Mouse (Mus musculus) liver, embryonic 14.5 days (tissue): ENCODE measurements at regions not wholly inside any gene's neighbourhood (a gene's known extent, or its start where the extent isn't known, plus 50 kb on each side); places are given as distances from the start of the nearest gene placed in this dataset.

ENCODE experiments used
- ATAC-seq: fragments of 200-750 bp; cut with Nextera tagmentation; 2 replicates; pipeline ENCODE4 v1.8.0; 2017; ENCODE audit warnings: moderate number of reproducible peaks, mild to moderate bottlenecking, moderate library complexity; ENCODE audit not compliant: insufficient read depth
- DNase-seq, 3 experiments: peaks; one replicate each; pipeline ENCODE4 v3.0.0-alpha.2; 2012 to 2013; ENCODE audit warnings: low read depth in 3 of 3, low spot score in 3 of 3
- H3K27ac ChIP-seq: fragments of 300-500 bp; sonication (generic); 2 replicates; pipeline ENCODE4 v1.5.1; 2014; ENCODE audit warnings: moderate library complexity, mild to moderate bottlenecking, control low read depth, inconsistent platforms
- H3K27me3 ChIP-seq: fragments of 300-500 bp; sonication (generic); 2 replicates; pipeline ENCODE4 v1.6.1; 2014; ENCODE audit warnings: mild to moderate bottlenecking, low read length, moderate library complexity; ENCODE audit not compliant: control insufficient read depth, insufficient read depth
- H3K36me3 ChIP-seq: fragments of 300-500 bp; sonication (generic); replicated peaks from 2 replicates; pipeline ENCODE4 v1.6.1; 2014; ENCODE audit warnings: low read depth; ENCODE audit not compliant: control insufficient read depth, insufficient read depth
- H3K4me1 ChIP-seq, 2 experiments: fragments of 200-500 bp in 1 of 2; fragments of 300-500 bp in 1 of 2; sonication (generic) in 1 of 2; replicated peaks; 2 replicates each; pipeline ENCODE4 v1.6.1; 2012 to 2014; ENCODE audit warnings: antibody characterized with exemption in 1 of 2, inconsistent platforms in 1 of 2, low read length in 1 of 2; ENCODE audit not compliant: control insufficient read depth in 2 of 2, insufficient read depth in 2 of 2
- H3K4me2 ChIP-seq: fragments of 300-500 bp; sonication (generic); 2 replicates; pipeline ENCODE4 v1.6.1; 2014; ENCODE audit warnings: low read depth, mild to moderate bottlenecking, control low read depth, moderate library complexity
- H3K4me3 ChIP-seq, 2 experiments: fragments of 200-500 bp in 1 of 2; fragments of 300-500 bp in 1 of 2; sonication (generic) in 1 of 2; 2 replicates each; pipeline ENCODE4 v1.5.1; 2012 to 2014; ENCODE audit warnings: low read depth in 2 of 2, low read length in 2 of 2, mild to moderate bottlenecking in 2 of 2, control low read depth in 1 of 2, inconsistent platforms in 1 of 2, moderate library complexity in 1 of 2; ENCODE audit not compliant: insufficient read depth in 1 of 2
- H3K9ac ChIP-seq: fragments of 300-500 bp; sonication (generic); replicated peaks from 2 replicates; pipeline ENCODE4 v1.6.1; 2014; ENCODE audit warnings: mild to moderate bottlenecking, control low read depth, moderate library complexity
- H3K9me3 ChIP-seq: fragments of 300-500 bp; sonication (generic); 2 replicates; pipeline ENCODE4 v1.6.1; 2016; ENCODE audit warnings: low read length, mixed read lengths; ENCODE audit not compliant: control insufficient read depth
- CTCF ChIP-seq: IDR thresholded peaks from 2 replicates; pipeline ENCODE4 v1.5.1; 2016; ENCODE audit warnings: antibody characterized with exemption, low read depth, control low read depth
- EP300 ChIP-seq: IDR thresholded peaks from 2 replicates; pipeline ENCODE4 v1.6.1; 2016; ENCODE audit warnings: antibody characterized with exemption, low read depth
- WGBS: fragments of 180-500 bp; shearing (Covaris S2); extraction: QIAGEN DNeasy Blood & Tissue Kit; methylation state at CpG from one replicate; pipeline ENCODE4 v1.1.7; 2014; ENCODE audit not compliant: insufficient replicate concordance; 5-methylcytosine and 5-hydroxymethylcytosine counted together

DNA sequence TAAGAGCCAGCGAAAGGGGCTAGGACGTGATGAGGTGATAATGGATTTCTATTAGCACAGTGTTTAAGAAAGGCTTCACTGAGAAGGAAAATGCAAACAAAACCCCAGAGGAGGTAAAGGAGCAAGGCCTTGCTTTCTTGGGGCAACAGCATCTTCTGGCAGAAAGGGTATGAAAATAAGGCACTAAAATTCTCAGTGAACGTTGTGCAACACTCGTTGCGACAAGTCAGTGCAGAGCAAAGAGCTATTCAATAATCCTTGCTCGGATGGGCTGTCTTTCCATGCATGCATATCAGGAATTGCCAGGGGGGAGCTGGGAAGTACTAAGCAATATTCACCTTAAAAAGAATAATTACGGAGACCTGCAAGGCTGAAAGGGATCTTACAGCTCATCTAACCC lies 479.6 kb upstream of the 4930412O13Rik start:
- no peak overlapping the region for H3K4me2 ChIP-seq
- no peak overlapping the region for H3K27ac ChIP-seq
- ATAC-seq: no peak
- H3K9ac ChIP-seq: no peak overlapping the region
- no peak for DNase-seq
- 65% methylated on average over 7 of the region's 7 CpGs for WGBS
- no peaks in the 10 kb centered on the region for H3K9me3 ChIP-seq
- H3K4me1 ChIP-seq: no peaks in the 10 kb centered on the region
- no peaks in the 10 kb centered on the region for H3K36me3 ChIP-seq
- TF ChIP-seq EP300 (no peak), CTCF (no peak)
- no peak overlapping the region for H3K4me3 ChIP-seq
- H3K27me3 ChIP-seq: no peaks in the 10 kb centered on the region

DNA sequence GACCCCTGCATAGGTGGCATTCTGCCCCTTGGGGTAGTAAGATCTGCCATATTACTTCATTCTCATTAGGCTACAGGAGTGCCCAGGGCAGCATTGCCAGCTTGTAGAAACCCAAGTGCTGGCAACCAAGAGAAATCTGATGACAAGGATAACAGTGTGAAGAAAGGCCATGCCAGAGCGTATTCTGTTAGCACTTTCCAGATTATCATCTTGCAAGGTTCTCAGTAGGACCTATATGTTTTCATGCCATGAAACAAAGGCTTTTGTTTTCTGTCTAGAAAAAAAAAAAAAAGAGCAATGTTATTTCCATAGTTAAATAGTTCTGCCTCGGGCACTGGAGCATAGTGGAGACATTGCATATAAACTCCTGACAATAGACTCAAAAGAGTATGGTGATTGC lies 478.8 kb upstream of the 4930412O13Rik start:
- Histone ChIP-seq H3K27me3 (no peaks in the 10 kb centered on the region), H3K4me2 (no peak overlapping the region), H3K36me3 (no peaks in the 10 kb centered on the region), H3K9ac (no peak overlapping the region), H3K4me3 (no peak overlapping the region), H3K4me1 (no peaks in the 10 kb centered on the region), H3K9me3 (no peaks in the 10 kb centered on the region), H3K27ac (no peak overlapping the region)
- DNase-seq: no peak
- WGBS: 54% methylated on average over 2 of the region's 2 CpGs
- TF ChIP-seq EP300: no peak
- no peak for ATAC-seq

DNA sequence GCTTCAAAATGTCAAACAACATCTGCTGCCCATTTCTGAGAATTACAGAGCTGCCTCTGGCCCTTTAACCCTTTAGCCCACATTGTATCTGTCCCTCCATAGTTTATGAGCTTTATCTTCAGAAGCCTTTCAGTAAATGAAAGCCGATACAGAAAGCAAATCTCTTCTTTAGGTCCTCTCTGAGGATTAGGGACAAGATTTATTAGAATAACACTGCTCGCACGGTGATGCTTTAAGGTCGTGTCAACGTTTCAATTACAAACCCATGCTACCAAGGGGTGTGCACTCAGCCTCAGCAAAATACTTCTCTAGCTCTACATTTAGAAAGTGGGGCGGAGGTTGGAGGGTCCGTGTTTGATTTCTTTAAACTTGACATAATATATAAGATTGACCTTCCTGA lies 472.0 kb upstream of the 4930412O13Rik start:
- ATAC-seq (no peak), DNase-seq (no peak)
- Histone ChIP-seq H3K36me3 (no peaks in the 10 kb centered on the region), H3K4me2 (no peak overlapping the region), H3K4me1 (no peaks in the 10 kb centered on the region), H3K9me3 (no peaks in the 10 kb centered on the region), H3K9ac (no peak overlapping the region), H3K27ac (no peak overlapping the region), H3K4me3 (no peak overlapping the region), H3K27me3 (no peaks in the 10 kb centered on the region)
- WGBS: 69% methylated on average over 7 of the region's 7 CpGs
- TF ChIP-seq EP300: no peak

DNA sequence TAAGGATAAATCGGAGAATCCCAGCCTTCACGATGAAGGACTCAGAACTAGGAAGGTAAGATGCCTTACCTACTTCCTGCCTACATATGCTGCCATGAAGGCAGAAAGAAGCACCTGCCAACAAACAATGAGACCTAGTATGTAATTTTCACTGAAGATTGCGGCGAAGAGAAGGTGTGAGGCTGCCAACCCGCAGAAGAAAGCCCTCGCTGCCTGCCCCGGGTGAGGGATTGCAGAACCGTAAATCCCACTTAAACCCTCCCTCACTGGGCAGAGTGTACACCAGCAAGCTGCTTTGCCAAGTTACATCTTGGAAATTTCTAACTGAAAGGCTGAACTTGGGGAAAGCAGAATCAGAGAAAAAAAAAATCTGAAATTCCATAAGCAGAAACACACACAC lies 458.4 kb upstream of the 4930412O13Rik start:
- H3K9ac ChIP-seq: no peak overlapping the region
- no peak for TF ChIP-seq CTCF
- no peak for TF ChIP-seq EP300
- H3K4me2 ChIP-seq: no peak overlapping the region
- H3K36me3 ChIP-seq: no peaks in the 10 kb centered on the region
- no peak for DNase-seq
- WGBS: 61% methylated on average over 8 of the region's 8 CpGs
- H3K4me3 ChIP-seq: no peak overlapping the region
- no peaks in the 10 kb centered on the region for H3K9me3 ChIP-seq
- no peak overlapping the region for H3K27ac ChIP-seq
- H3K27me3 ChIP-seq: no peaks in the 10 kb centered on the region
- no peak for ATAC-seq
- no peaks in the 10 kb centered on the region for H3K4me1 ChIP-seq

DNA sequence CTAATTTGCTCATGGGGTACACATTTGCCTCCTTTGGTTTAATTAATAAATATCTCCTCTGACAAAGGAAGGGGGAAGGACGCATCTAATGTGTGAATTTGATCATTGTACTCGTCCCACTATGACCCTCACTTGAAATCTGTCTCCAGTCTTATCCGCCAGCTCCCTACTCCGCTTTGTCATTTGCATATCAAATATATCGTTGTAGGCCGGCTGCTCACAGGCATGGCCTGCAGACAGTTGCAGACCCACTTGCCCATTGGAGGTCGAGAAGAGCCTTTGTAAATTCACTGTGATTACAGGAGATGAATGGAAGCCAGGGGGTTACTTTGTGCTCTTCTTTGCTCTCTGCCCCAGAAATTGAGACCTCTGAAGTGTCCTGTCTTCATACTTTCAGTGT lies 457.5 kb upstream of the 4930412O13Rik start:
- no peaks in the 10 kb centered on the region for H3K27me3 ChIP-seq
- H3K9me3 ChIP-seq: no peaks in the 10 kb centered on the region
- no peak for TF ChIP-seq EP300
- no peak overlapping the region for H3K27ac ChIP-seq
- no peak overlapping the region for H3K4me2 ChIP-seq
- no peak overlapping the region for H3K9ac ChIP-seq
- no peak for ATAC-seq
- DNase-seq: no peak
- H3K36me3 ChIP-seq: no peaks in the 10 kb centered on the region
- H3K4me3 ChIP-seq: no peak overlapping the region
- no peaks in the 10 kb centered on the region for H3K4me1 ChIP-seq
- WGBS: 43% methylated on average over 7 of the region's 7 CpGs
